Mouse (Mus musculus): ENCODE data around the gene Qk. TPM values are rescaled to one million over a fixed set of nuclear protein-coding genes. Genes with fewer than 3 reads are reported as not detected.

Qk gene
- polyA plus RNA-seq, 1 experiment from 2014 or later: 40.5 TPM

GRCm38 (mm10) chr17:10299396-10299795 lies 20.3 kb downstream of the Qk start:
- H3K36me3 ChIP-seq (replicated peaks): peaks cover 6% of the 10 kb centered on the region
- WGBS: 91% methylated on average over 1 of the region's 1 CpGs
- no peak overlapping the region for H3K27ac ChIP-seq
- H3K4me1 ChIP-seq: 0 out of 2 replicates have a peak, but pooled peaks cover 4% of the 10 kb centered on the region
- no peak for DNase-seq (ENCODE audit: extremely low spot score, low spot score)
- H3K9me3 ChIP-seq: no peaks in the 10 kb centered on the region
- no peaks in the 10 kb centered on the region for H3K27me3 ChIP-seq (ENCODE audit: poor library complexity, severe bottlenecking)
- H3K4me3 ChIP-seq: no peak overlapping the region

- Histone ChIP-seq H3K9me3 (no peaks in the 10 kb centered on the region), H3K4me3 (no peak overlapping the region), H3K4me1 (peaks cover 25% of the 10 kb centered on the region), H3K36me3 (replicated peaks) (no peaks in the 10 kb centered on the region), H3K27me3 (ENCODE audit: poor library complexity, severe bottlenecking) (no peaks in the 10 kb centered on the region), H3K27ac (no peak overlapping the region)
- DNase-seq (ENCODE audit: extremely low spot score, low spot score): no peak
- WGBS: 57% methylated on average over 2 of the region's 2 CpGs
Observed at GRCm38 (mm10) chr17:10292520-10292919, 27.1 kb downstream of the Qk start.

- no peaks in the 10 kb centered on the region for H3K9me3 ChIP-seq
- H3K4me1 ChIP-seq: peaks cover 31% of the 10 kb centered on the region
- no peak for DNase-seq (ENCODE audit: extremely low spot score, low spot score)
- no peak overlapping the region for H3K4me3 ChIP-seq
- 60% methylated on average over 2 of the region's 2 CpGs for WGBS
- no peak overlapping the region for H3K27ac ChIP-seq
- H3K36me3 ChIP-seq (replicated peaks): peaks cover 29% of the 10 kb centered on the region
- H3K27me3 ChIP-seq (ENCODE audit: poor library complexity, severe bottlenecking): no peaks in the 10 kb centered on the region
Observed at GRCm38 (mm10) chr17:10284772-10285171, 34.9 kb downstream of the Qk start.

- H3K9me3 ChIP-seq: no peaks in the 10 kb centered on the region
- H3K36me3 ChIP-seq (replicated peaks): peaks cover 46% of the 10 kb centered on the region
- H3K27me3 ChIP-seq (ENCODE audit: poor library complexity, severe bottlenecking): no peaks in the 10 kb centered on the region
- no peak overlapping the region for H3K4me3 ChIP-seq
- no peak overlapping the region for H3K27ac ChIP-seq
- 91% methylated on average over 2 of the region's 2 CpGs for WGBS
- peaks cover under 1% of the 10 kb centered on the region; the same call in 1 of the 2 replicates for H3K4me1 ChIP-seq
- DNase-seq (ENCODE audit: extremely low spot score, low spot score): no peak
Observed at GRCm38 (mm10) chr17:10279532-10279931, 40.1 kb downstream of the Qk start.

GRCm38 (mm10) chr17:10269518-10269917 lies 50.1 kb downstream of the Qk start:
- WGBS: 52% methylated on average over 3 of the region's 3 CpGs
- peaks cover 30% of the 10 kb centered on the region for H3K36me3 ChIP-seq (replicated peaks)
- no peak overlapping the region for H3K27ac ChIP-seq
- no peaks in the 10 kb centered on the region for H3K27me3 ChIP-seq (ENCODE audit: poor library complexity, severe bottlenecking)
- H3K4me3 ChIP-seq: no peak overlapping the region
- no peak for DNase-seq (ENCODE audit: extremely low spot score, low spot score)
- peaks cover 23% of the 10 kb centered on the region for H3K4me1 ChIP-seq
- no peaks in the 10 kb centered on the region for H3K9me3 ChIP-seq

GRCm38 (mm10) chr17:10268468-10268867 lies 51.2 kb downstream of the Qk start:
- Histone ChIP-seq H3K4me1 (peaks cover 23% of the 10 kb centered on the region), H3K4me3 (no peak overlapping the region), H3K9me3 (no peaks in the 10 kb centered on the region), H3K27me3 (ENCODE audit: poor library complexity, severe bottlenecking) (no peaks in the 10 kb centered on the region), H3K36me3 (replicated peaks) (peaks cover 31% of the 10 kb centered on the region), H3K27ac (no peak overlapping the region)
- WGBS: 76% methylated on average over 1 of the region's 1 CpGs
- no peak for DNase-seq (ENCODE audit: extremely low spot score, low spot score)

GRCm38 (mm10) chr17:10266207-10266606 lies 53.4 kb downstream of the Qk start:
- Histone ChIP-seq H3K27me3 (ENCODE audit: poor library complexity, severe bottlenecking) (no peaks in the 10 kb centered on the region), H3K36me3 (replicated peaks) (peaks cover 23% of the 10 kb centered on the region), H3K27ac (no peak overlapping the region), H3K4me1 (peaks cover 23% of the 10 kb centered on the region), H3K9me3 (no peaks in the 10 kb centered on the region), H3K4me3 (no peak overlapping the region)
- no peak for DNase-seq (ENCODE audit: extremely low spot score, low spot score)
- WGBS: 88% methylated on average over 4 of the region's 4 CpGs

GRCm38 (mm10) chr17:10251252-10251958 lies 68.2 kb downstream of the Qk start:
- no peak overlapping the region for H3K27ac ChIP-seq
- H3K4me3 ChIP-seq: no peak overlapping the region
- WGBS: 84% methylated on average over 4 of the region's 4 CpGs
- H3K4me1 ChIP-seq: peaks cover 8% of the 10 kb centered on the region
- H3K27me3 ChIP-seq (ENCODE audit: poor library complexity, severe bottlenecking): no peaks in the 10 kb centered on the region
- H3K36me3 ChIP-seq (replicated peaks): peaks cover 16% of the 10 kb centered on the region
- no peak for DNase-seq (ENCODE audit: extremely low spot score, low spot score)
- H3K9me3 ChIP-seq: no peaks in the 10 kb centered on the region

- H3K4me3 ChIP-seq: no peak overlapping the region
- 100% methylated on average over 1 of the region's 1 CpGs for WGBS
- H3K27ac ChIP-seq: no peak overlapping the region
- peaks cover 26% of the 10 kb centered on the region for H3K36me3 ChIP-seq (replicated peaks)
- H3K4me1 ChIP-seq: peaks cover 15% of the 10 kb centered on the region
- H3K27me3 ChIP-seq (ENCODE audit: poor library complexity, severe bottlenecking): no peaks in the 10 kb centered on the region
- H3K9me3 ChIP-seq: no peaks in the 10 kb centered on the region
- DNase-seq (ENCODE audit: extremely low spot score, low spot score): no peak
Observed at GRCm38 (mm10) chr17:10240081-10240480, 79.6 kb downstream of the Qk start.

- no peak for DNase-seq (ENCODE audit: extremely low spot score, low spot score)
- H3K9me3 ChIP-seq: no peaks in the 10 kb centered on the region
- H3K27me3 ChIP-seq (ENCODE audit: poor library complexity, severe bottlenecking): no peaks in the 10 kb centered on the region
- 96% methylated on average over 2 of the region's 2 CpGs for WGBS
- peaks cover 5% of the 10 kb centered on the region; the same call in 1 of the 2 replicates for H3K4me1 ChIP-seq
- peaks cover 40% of the 10 kb centered on the region for H3K36me3 ChIP-seq (replicated peaks)
- H3K4me3 ChIP-seq: no peak overlapping the region
- no peak overlapping the region for H3K27ac ChIP-seq
Observed at GRCm38 (mm10) chr17:10236595-10236994, 83.1 kb downstream of the Qk start.

- Histone ChIP-seq H3K27me3 (ENCODE audit: poor library complexity, severe bottlenecking) (no peaks in the 10 kb centered on the region), H3K27ac (no peak overlapping the region), H3K4me1 (peaks cover 12% of the 10 kb centered on the region), H3K36me3 (replicated peaks) (peaks cover 28% of the 10 kb centered on the region), H3K9me3 (no peaks in the 10 kb centered on the region), H3K4me3 (no peak overlapping the region)
- DNase-seq (ENCODE audit: extremely low spot score, low spot score): no peak
- 97% methylated on average over 3 of the region's 3 CpGs for WGBS
Observed at GRCm38 (mm10) chr17:10232406-10232805, 87.2 kb downstream of the Qk start.

GRCm38 (mm10) chr17:10227798-10228538 lies 91.7 kb downstream of the Qk start:
- Histone ChIP-seq H3K36me3 (replicated peaks) (peaks cover 7% of the 10 kb centered on the region), H3K4me1 (peaks cover 17% of the 10 kb centered on the region), H3K4me3 (no peak overlapping the region), H3K9me3 (no peaks in the 10 kb centered on the region), H3K27me3 (ENCODE audit: poor library complexity, severe bottlenecking) (no peaks in the 10 kb centered on the region), H3K27ac (no peak overlapping the region)
- WGBS: 57% methylated on average over 3 of the region's 3 CpGs
- DNase-seq (ENCODE audit: extremely low spot score, low spot score): no peak

- WGBS: 90% methylated on average over 5 of the region's 5 CpGs
- no peaks in the 10 kb centered on the region for H3K9me3 ChIP-seq
- no peak overlapping the region for H3K4me3 ChIP-seq
- H3K27me3 ChIP-seq (ENCODE audit: poor library complexity, severe bottlenecking): no peaks in the 10 kb centered on the region
- peaks cover 45% of the 10 kb centered on the region for H3K36me3 ChIP-seq (replicated peaks)
- H3K4me1 ChIP-seq: no peaks in the 10 kb centered on the region
- no peak overlapping the region for H3K27ac ChIP-seq
- DNase-seq (ENCODE audit: extremely low spot score, low spot score): no peak
Observed at GRCm38 (mm10) chr17:10216164-10216563, 103.5 kb downstream of the Qk start.

Measured in forebrain, embryonic 10.5 days (tissue).